In genomic region chr12:36457726-36458125, GRCm38 (mm10) we compare ENCODE assay signal across 12 mouse cellular contexts.
"Had no signal": no experiment of that assay in that cellular context is flagged by ENCODE, and none has a peak within 500 bp of the region (broad histone marks: within the 10 kb centered on the region; RNA-seq: fewer than 3 reads in every experiment).

No protein-coding gene starts in this region.

- DNase-seq: retina, postnatal 1 day; right cerebral cortex, adult 18-20 months; right cerebral cortex, postnatal 14 days; right cerebral cortex, postnatal 25 days; right cerebral cortex, postnatal 4 days; spleen, adult 18-20 months; thymus, adult 18-20 months; thymus, adult 2 months; thymus, postnatal 14 days; thymus, postnatal 25 days; thymus, postnatal 36 days; thymus, postnatal 4 days had no signal
